Mouse (Mus musculus): ENCODE measurements around the gene Pnmt. TPM values are rescaled to one million over a fixed set of nuclear protein-coding genes. Genes with fewer than 3 reads are reported as not detected.

Pnmt gene
- polyA plus RNA-seq, 1 experiment from 2014 or later: 0.54 TPM

DNA sequence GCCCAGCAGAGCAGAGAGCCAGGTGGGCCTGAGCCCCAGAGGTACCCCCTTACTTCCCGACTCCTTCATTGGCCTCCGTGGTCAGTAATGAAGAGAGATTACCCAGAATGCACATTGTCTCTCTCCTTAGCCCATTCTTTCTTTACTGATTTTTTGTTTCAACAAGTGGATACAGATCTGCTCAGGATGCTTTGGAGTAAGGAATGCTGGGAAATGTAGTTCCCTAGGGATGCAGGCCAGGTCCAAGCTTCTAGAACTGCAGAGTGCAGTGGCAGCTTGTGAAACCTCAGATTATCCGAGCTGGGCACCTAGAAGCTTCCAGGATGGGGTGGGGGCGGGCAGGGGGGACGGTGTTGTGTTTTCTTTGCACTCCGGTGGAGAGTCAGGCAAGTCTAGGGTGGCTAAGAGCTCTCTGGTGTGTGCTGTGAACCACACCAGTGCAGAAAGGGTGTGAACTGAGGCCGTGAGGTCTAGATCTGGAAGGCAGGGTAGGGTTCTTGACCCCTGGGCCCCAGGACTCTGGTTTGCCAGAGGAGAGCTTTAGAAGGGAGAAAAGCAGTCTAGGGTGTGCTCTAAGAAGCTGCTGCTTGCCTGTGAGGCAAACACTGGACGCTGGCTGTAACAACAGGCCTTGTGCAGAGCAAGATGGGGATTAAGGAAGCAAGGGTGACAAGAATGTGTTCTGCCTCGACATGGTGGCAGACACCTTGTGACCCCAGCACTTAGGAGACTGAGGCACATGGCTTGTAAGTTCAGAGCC, 45.7 kb downstream of the Pnmt start:
- no peak for DNase-seq (ENCODE audit: low spot score)
- 84% methylated on average over 9 of the region's 9 CpGs for WGBS
- Histone ChIP-seq H3K4me3 (ENCODE audit: low read depth, low read length) (no peak overlapping the region), H3K9ac (ENCODE audit: low read depth, low read length) (no peak overlapping the region), H3K9me3 (ENCODE audit: control insufficient read depth, low read length) (no peaks in the 10 kb centered on the region), H3K27ac (ENCODE audit: low read depth, low read length) (no peak overlapping the region), H3K36me3 (ENCODE audit: control insufficient read depth, insufficient read depth, low read length) (no peaks in the 10 kb centered on the region), H3K4me1 (replicated peaks; ENCODE audit: control insufficient read depth, insufficient read depth, low read length) (no peaks in the 10 kb centered on the region), H3K27me3 (ENCODE audit: control insufficient read depth, insufficient read depth, low read length) (no peaks in the 10 kb centered on the region), H3K4me2 (replicated peaks; ENCODE audit: low read depth, low read length) (no peak overlapping the region)
- no peak for ATAC-seq (ENCODE audit: low FRiP score)

DNA sequence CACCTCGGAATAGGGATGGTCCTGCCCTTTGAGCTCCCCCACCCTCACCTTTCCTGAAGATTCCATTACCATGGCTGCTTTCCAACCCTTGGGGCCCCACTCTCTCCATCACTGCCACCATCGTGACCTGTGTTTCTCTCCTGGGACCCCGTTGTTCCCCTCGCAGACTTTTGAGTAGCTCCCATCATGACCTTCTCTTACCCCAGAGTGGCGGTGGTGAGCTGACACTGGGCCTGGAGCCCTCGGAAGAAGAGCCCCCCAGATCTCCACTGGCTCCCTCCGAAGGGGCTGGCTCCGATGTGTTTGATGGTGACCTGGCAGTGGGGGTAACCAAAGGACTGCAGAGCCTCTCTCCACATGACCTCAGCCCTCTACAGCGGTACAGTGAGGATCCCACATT, 49.5 kb downstream of the Pnmt start:
- H3K9me3 ChIP-seq (ENCODE audit: control insufficient read depth, low read length): no peaks in the 10 kb centered on the region
- H3K4me2 ChIP-seq (replicated peaks; ENCODE audit: low read depth, low read length): no peak overlapping the region
- DNase-seq (ENCODE audit: low spot score): no peak
- no peaks in the 10 kb centered on the region for H3K27me3 ChIP-seq (ENCODE audit: control insufficient read depth, insufficient read depth, low read length)
- ATAC-seq (ENCODE audit: low FRiP score): no peak
- H3K4me3 ChIP-seq (ENCODE audit: low read depth, low read length): no peak overlapping the region
- no peaks in the 10 kb centered on the region for H3K36me3 ChIP-seq (ENCODE audit: control insufficient read depth, insufficient read depth, low read length)
- H3K4me1 ChIP-seq (replicated peaks; ENCODE audit: control insufficient read depth, insufficient read depth, low read length): no peaks in the 10 kb centered on the region
- WGBS: 90% methylated on average over 9 of the region's 9 CpGs
- H3K27ac ChIP-seq (ENCODE audit: low read depth, low read length): no peak overlapping the region
- H3K9ac ChIP-seq (ENCODE audit: low read depth, low read length): no peak overlapping the region

DNA sequence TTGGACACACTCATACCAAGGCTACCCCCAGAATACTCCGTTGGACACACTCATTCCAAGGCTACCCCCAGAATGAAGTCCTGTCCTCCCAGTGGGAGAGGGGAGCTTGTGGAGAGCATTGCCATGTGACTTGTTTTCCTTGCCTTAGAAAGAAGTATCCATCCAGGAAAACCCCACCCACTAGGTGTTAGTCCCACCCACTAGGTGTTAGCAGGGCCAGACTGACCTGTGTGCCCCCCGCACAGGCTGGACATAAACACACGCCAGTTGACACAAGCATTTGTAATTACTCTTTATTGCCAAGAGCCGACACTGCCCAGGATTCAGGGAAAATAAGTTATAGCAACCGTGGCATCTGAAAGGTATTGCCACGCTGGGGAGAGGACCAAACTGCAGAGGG, 51.2 kb downstream of the Pnmt start:
- Histone ChIP-seq H3K4me1 (replicated peaks; ENCODE audit: control insufficient read depth, insufficient read depth, low read length) (no peaks in the 10 kb centered on the region), H3K4me3 (ENCODE audit: low read depth, low read length) (no peak overlapping the region; the same call in 1 of the 2 replicates), H3K27me3 (ENCODE audit: control insufficient read depth, insufficient read depth, low read length) (no peaks in the 10 kb centered on the region), H3K27ac (ENCODE audit: low read depth, low read length) (no peak overlapping the region), H3K36me3 (ENCODE audit: control insufficient read depth, insufficient read depth, low read length) (no peaks in the 10 kb centered on the region), H3K4me2 (replicated peaks; ENCODE audit: low read depth, low read length) (no peak overlapping the region), H3K9me3 (ENCODE audit: control insufficient read depth, low read length) (no peaks in the 10 kb centered on the region), H3K9ac (ENCODE audit: low read depth, low read length) (no peak overlapping the region)
- no peak for ATAC-seq (ENCODE audit: low FRiP score)
- WGBS: 89% methylated on average over 6 of the region's 6 CpGs
- no peak for DNase-seq (ENCODE audit: low spot score)

Other genes starting within 250 kb of the Pnmt start
- gene Fbxl20, start 236.0 kb upstream of the Pnmt start, polyA plus RNA-seq (2014; fragmentation: Nextera tagmentation; extraction: Ambion mirVana): 22.3 and 29.6 TPM in 2 replicates
- gene Med1, start 193.2 kb upstream of the Pnmt start, polyA plus RNA-seq (2014; fragmentation: Nextera tagmentation; extraction: Ambion mirVana): 81.8 and 82.8 TPM in 2 replicates
- 12.0 and 16.5 TPM in 2 replicates for gene Cdk12, start 183.4 kb upstream of the Pnmt start, polyA plus RNA-seq (2014; fragmentation: Nextera tagmentation; extraction: Ambion mirVana)
- gene Neurod2, start 56.8 kb upstream of the Pnmt start, polyA plus RNA-seq (2014; fragmentation: Nextera tagmentation; extraction: Ambion mirVana): 0.27 and 0.36 TPM in 2 replicates
- 0.29 and 0.70 TPM in 2 replicates for gene Ppp1r1b, start 38.0 kb upstream of the Pnmt start, polyA plus RNA-seq (2014; fragmentation: Nextera tagmentation; extraction: Ambion mirVana)
- gene Stard3, start 28.1 kb upstream of the Pnmt start, polyA plus RNA-seq (2014; fragmentation: Nextera tagmentation; extraction: Ambion mirVana): 40.1 and 43.2 TPM in 2 replicates
- gene Tcap, start 2.6 kb upstream of the Pnmt start, polyA plus RNA-seq (2014; fragmentation: Nextera tagmentation; extraction: Ambion mirVana): 0.53 and 0.54 TPM in 2 replicates
- gene Pgap3, start 14.0 kb downstream of the Pnmt start, polyA plus RNA-seq (2014; fragmentation: Nextera tagmentation; extraction: Ambion mirVana): 4.3 and 4.5 TPM in 2 replicates
- 15.5 and 17.2 TPM in 2 replicates for gene Erbb2, start 26.0 kb downstream of the Pnmt start, polyA plus RNA-seq (2014; fragmentation: Nextera tagmentation; extraction: Ambion mirVana)
- gene Mien1, start 52.5 kb downstream of the Pnmt start, polyA plus RNA-seq (2014; fragmentation: Nextera tagmentation; extraction: Ambion mirVana): 152 and 167 TPM in 2 replicates
- gene Grb7, start 59.9 kb downstream of the Pnmt start, polyA plus RNA-seq (2014; fragmentation: Nextera tagmentation; extraction: Ambion mirVana): 2.1 and 3.3 TPM in 2 replicates
- 0.11 and 0.60 TPM in 2 replicates for gene Ikzf3, start 159.6 kb downstream of the Pnmt start, polyA plus RNA-seq (2014; fragmentation: Nextera tagmentation; extraction: Ambion mirVana)
- 0.21 TPM in 1 of 2 replicates, not detected in the other for gene Zpbp2, start 164.6 kb downstream of the Pnmt start, polyA plus RNA-seq (2014; fragmentation: Nextera tagmentation; extraction: Ambion mirVana)
- 10.9 and 12.2 TPM in 2 replicates for gene Ormdl3, start 200.9 kb downstream of the Pnmt start, polyA plus RNA-seq (2014; fragmentation: Nextera tagmentation; extraction: Ambion mirVana)
- gene Lrrc3c, start 211.8 kb downstream of the Pnmt start, polyA plus RNA-seq (2014; fragmentation: Nextera tagmentation; extraction: Ambion mirVana): not detected in 2 replicates
- 0.85 and 1.8 TPM in 2 replicates for gene Gm12355, start 239.2 kb downstream of the Pnmt start, polyA plus RNA-seq (2014; fragmentation: Nextera tagmentation; extraction: Ambion mirVana)
- gene Gsdma3, start 239.9 kb downstream of the Pnmt start, polyA plus RNA-seq (2014; fragmentation: Nextera tagmentation; extraction: Ambion mirVana): not detected in 2 replicates